Mouse (Mus musculus) kidney, embryonic 16.5 days (tissue): ENCODE results near the gene Scgb2b24. TPM values are rescaled to one million over a fixed set of nuclear protein-coding genes. Genes with fewer than 3 reads are reported as not detected.

Experiments used
- ATAC-seq: fragments of 200-750 bp; cut with Nextera tagmentation; 2 replicates; pipeline ENCODE4 v1.8.0; 2017; ENCODE audit warnings: moderate TSS enrichment; ENCODE audit not compliant: low FRiP score, low TSS enrichment
- H3K27ac ChIP-seq: fragments of 300-500 bp; sonication (generic); 2 replicates; pipeline ENCODE4 v1.5.1; 2014; ENCODE audit warnings: low read length
- H3K27me3 ChIP-seq: fragments of 300-500 bp; sonication (generic); 2 replicates; pipeline ENCODE4 v1.6.1; 2014; ENCODE audit warnings: low read length, control low read depth, mixed read lengths; ENCODE audit not compliant: insufficient read depth
- H3K36me3 ChIP-seq: fragments of 300-500 bp; sonication (generic); 2 replicates; pipeline ENCODE4 v1.6.1; 2014; ENCODE audit warnings: low read length, control low read depth, mixed read lengths; ENCODE audit not compliant: insufficient read depth
- H3K4me1 ChIP-seq: fragments of 300-500 bp; sonication (generic); 2 replicates; pipeline ENCODE4 v1.6.1; 2014; ENCODE audit warnings: low read length, control low read depth, mixed read lengths; ENCODE audit not compliant: insufficient read depth
- H3K4me2 ChIP-seq: fragments of 300-500 bp; sonication (generic); replicated peaks from 2 replicates; pipeline ENCODE4 v1.6.1; 2014; ENCODE audit warnings: low read depth, low read length
- H3K4me3 ChIP-seq: fragments of 300-500 bp; sonication (generic); 2 replicates; pipeline ENCODE4 v1.5.1; 2014; ENCODE audit warnings: mild to moderate bottlenecking, low read length
- H3K9ac ChIP-seq: fragments of 300-500 bp; sonication (generic); replicated peaks from 2 replicates; pipeline ENCODE4 v1.6.1; 2014; ENCODE audit warnings: low read length
- H3K9me3 ChIP-seq: fragments of 300-500 bp; sonication (generic); 2 replicates; pipeline ENCODE4 v1.6.1; 2016; ENCODE audit warnings: low read length, control low read depth
- WGBS: fragments of 180-500 bp; shearing (Covaris S2); extraction: QIAGEN DNeasy Blood & Tissue Kit; methylation state at CpG from one replicate; pipeline ENCODE4 v1.1.7; 2014; 5-methylcytosine and 5-hydroxymethylcytosine counted together
- polyA plus RNA-seq: library from polyadenylated mRNA; unstranded; fragments of >200 nt; fragmentation: Nextera tagmentation; extraction: Ambion mirVana; gene quantifications from 2 replicates; pipeline ENCODE4 v1.2.1, GENCODE M21; 2015

Scgb2b24 gene
- polyA plus RNA-seq: not detected in 2 replicates

- no peak for ATAC-seq
- H3K36me3 ChIP-seq: no peaks in the 10 kb centered on the region
- H3K4me1 ChIP-seq: no peaks in the 10 kb centered on the region
- H3K4me2 ChIP-seq: no peak within 1 kb of the TSS
- whole genome bisulfite sequencing: 80% methylated on average over 2 of the region's 2 CpGs
- peaks cover 58% of the 10 kb centered on the region for H3K9me3 ChIP-seq
- H3K4me3 ChIP-seq: no peak within 1 kb of the TSS
- H3K27ac ChIP-seq: no peak within 1 kb of the TSS
- H3K9ac ChIP-seq: no peak within 1 kb of the TSS
- no peaks in the 10 kb centered on the region for H3K27me3 ChIP-seq
Measured at GRCm38 (mm10) chr7:33739212-33739611, at the start of gene Scgb2b24. TSS of gene Scgb2b24 (minus strand) at chr7:33739312.

DNA sequence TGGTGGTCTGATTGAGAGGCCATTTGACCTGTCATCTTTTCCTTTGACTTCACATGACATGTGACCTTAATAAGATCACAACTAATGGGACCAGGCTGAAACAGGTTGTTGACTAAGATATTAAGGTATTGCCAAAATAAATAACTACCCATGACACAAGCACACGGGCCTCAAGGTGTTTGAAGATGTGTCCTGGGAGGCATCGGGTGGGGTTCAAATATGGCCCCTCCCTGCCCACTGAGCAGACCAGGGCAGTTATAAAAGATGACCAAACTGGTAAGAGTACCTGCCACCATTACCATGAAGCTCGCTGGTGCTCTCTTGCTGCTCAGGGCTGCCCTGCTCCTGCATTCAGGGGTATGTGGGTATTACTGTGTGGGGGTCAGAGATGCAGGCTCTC, 4.4 kb upstream of the Scgb2b24 start, which contains the start of gene Scgb1b24:
Gene Scgb1b24, plus strand, starts transcription at position 301 of the 400 bp plus-strand sequence.
- H3K4me1 ChIP-seq: no peaks in the 10 kb centered on the region
- WGBS: 80% methylated on average over 3 of the region's 3 CpGs
- H3K27me3 ChIP-seq: no peaks in the 10 kb centered on the region
- H3K4me2 ChIP-seq: no peak within 1 kb of the TSS
- H3K27ac ChIP-seq: no peak within 1 kb of the TSS
- no peak within 1 kb of the TSS for H3K4me3 ChIP-seq
- peaks cover 49% of the 10 kb centered on the region for H3K9me3 ChIP-seq
- ATAC-seq: no peak
- no peak within 1 kb of the TSS for H3K9ac ChIP-seq
- H3K36me3 ChIP-seq: no peaks in the 10 kb centered on the region

DNA sequence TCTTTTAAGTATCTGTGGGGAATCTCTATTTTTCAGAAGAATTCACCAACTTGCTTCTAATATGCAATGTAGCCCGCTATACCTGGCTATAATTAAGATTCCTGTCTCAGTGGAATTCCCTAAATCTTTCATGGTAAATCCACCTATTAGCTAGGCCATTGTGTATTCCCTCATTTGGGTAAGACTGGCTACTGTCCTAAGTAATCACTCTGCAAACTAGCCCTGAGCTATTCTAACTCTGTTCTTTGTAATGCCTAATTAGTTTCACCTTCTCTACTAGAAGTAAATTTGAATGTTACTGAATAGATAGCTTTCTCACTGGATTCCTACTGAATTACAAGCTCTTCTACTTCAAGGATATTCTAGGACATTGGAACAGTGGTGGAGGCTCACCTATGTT, 49.2 kb downstream of the Scgb2b24 start:
- H3K9me3 ChIP-seq: peaks cover 31% of the 10 kb centered on the region
- no peaks in the 10 kb centered on the region for H3K27me3 ChIP-seq
- H3K27ac ChIP-seq: no peak overlapping the region
- no peak overlapping the region for H3K4me3 ChIP-seq
- no peaks in the 10 kb centered on the region for H3K4me1 ChIP-seq
- WGBS: 23% methylated on average over 1 of the region's 1 CpGs
- no peak overlapping the region for H3K9ac ChIP-seq
- no peak overlapping the region for H3K4me2 ChIP-seq
- H3K36me3 ChIP-seq: no peaks in the 10 kb centered on the region
- ATAC-seq: no peak

Other genes with a start within 250 kb of the Scgb2b24 start
- gene Scgb2b21, start 218.9 kb downstream of the Scgb2b24 start, polyA plus RNA-seq: not detected in 2 replicates
- gene Scgb1b24, start 4.5 kb upstream of the Scgb2b24 start, polyA plus RNA-seq: not detected in 2 replicates
- gene Scgb2b26, start 205.7 kb upstream of the Scgb2b24 start, polyA plus RNA-seq: not detected in 2 replicates